Mouse (Mus musculus) lung, postnatal 0 days (tissue): ENCODE data around the gene Gemin7. TPM values are rescaled to one million over a fixed set of nuclear protein-coding genes. Genes with fewer than 3 reads are reported as not detected.

Experiments
- ATAC-seq: fragments of 200-750 bp; cut with Nextera tagmentation; 2 replicates; pipeline ENCODE4 v1.8.0; 2017; ENCODE audit warnings: moderate library complexity
- DNase-seq: peaks from one replicate; pipeline ENCODE4 v3.0.0-alpha.2; 2016; ENCODE audit warnings: low spot score
- H3K27ac ChIP-seq: fragments of 300-500 bp; sonication (generic); 2 replicates; pipeline ENCODE4 v1.5.1; 2014; ENCODE audit warnings: antibody characterized with exemption, mild to moderate bottlenecking, low read length, mixed read lengths
- H3K27me3 ChIP-seq: fragments of 300-500 bp; sonication (generic); replicated peaks from 2 replicates; pipeline ENCODE4 v1.6.1; 2014; ENCODE audit warnings: low read length, mixed read lengths; ENCODE audit not compliant: insufficient read depth
- H3K36me3 ChIP-seq: fragments of 300-500 bp; sonication (generic); 2 replicates; pipeline ENCODE4 v1.6.1; 2014; ENCODE audit warnings: low read length, mixed read lengths; ENCODE audit not compliant: insufficient read depth
- H3K4me1 ChIP-seq: fragments of 300-500 bp; sonication (generic); 2 replicates; pipeline ENCODE4 v1.6.1; 2014; ENCODE audit warnings: antibody characterized with exemption, low read depth, low read length, mixed read lengths; ENCODE audit not compliant: insufficient read depth
- H3K4me2 ChIP-seq: fragments of 300-500 bp; sonication (generic); replicated peaks from 2 replicates; pipeline ENCODE4 v1.6.1; 2014; ENCODE audit warnings: low read depth, mild to moderate bottlenecking, low read length, moderate library complexity, mixed read lengths
- H3K4me3 ChIP-seq: fragments of 300-500 bp; sonication (generic); 2 replicates; pipeline ENCODE4 v1.5.1; 2014; ENCODE audit warnings: low read depth, low read length
- H3K9ac ChIP-seq: fragments of 300-500 bp; sonication (generic); replicated peaks from 2 replicates; pipeline ENCODE4 v1.6.1; 2014; ENCODE audit warnings: low read depth, mild to moderate bottlenecking
- H3K9me3 ChIP-seq: fragments of 300-500 bp; sonication (generic); 2 replicates; pipeline ENCODE4 v1.6.1; 2016; ENCODE audit warnings: low read length, mixed read lengths
- CTCF ChIP-seq: IDR thresholded peaks from 2 replicates; pipeline ENCODE4 v1.5.1; 2016; ENCODE audit warnings: antibody characterized with exemption, mild to moderate bottlenecking
- EP300 ChIP-seq: IDR thresholded peaks from 2 replicates; pipeline ENCODE4 v1.6.1; 2016; ENCODE audit warnings: antibody characterized with exemption, mild to moderate bottlenecking, control low read depth
- WGBS: fragments of 180-500 bp; shearing (Covaris S2); extraction: QIAGEN DNeasy Blood & Tissue Kit; methylation state at CpG from one replicate; pipeline ENCODE4 v1.1.7; 2014; 5-methylcytosine and 5-hydroxymethylcytosine counted together
- polyA plus RNA-seq: library from polyadenylated mRNA; unstranded; fragments of >200 nt; fragmentation: Nextera tagmentation; extraction: Ambion mirVana; gene quantifications from 2 replicates; pipeline ENCODE4 v1.2.1, GENCODE M21; 2015

Gene Gemin7
- polyA plus RNA-seq, 1 experiment from 2014 or later = 163 TPM

DNA sequence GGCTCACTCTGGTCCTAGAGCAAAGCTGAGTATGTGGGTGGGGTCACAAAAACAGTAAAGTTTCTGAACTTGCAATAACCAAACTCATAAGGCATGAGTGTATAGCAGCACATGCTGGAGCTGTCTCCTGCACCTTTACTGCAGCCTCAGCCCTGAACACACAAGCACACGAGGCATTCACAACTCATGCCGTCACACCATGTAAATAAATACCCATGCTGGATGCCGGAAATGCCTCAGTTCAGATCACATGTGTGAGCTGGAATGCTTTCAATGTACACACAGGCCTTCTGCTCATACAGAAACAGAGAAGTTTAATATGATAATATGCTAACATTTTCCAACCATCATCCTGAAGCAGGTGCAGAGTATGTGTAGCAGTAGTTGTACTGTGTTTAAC lies 31.4 kb downstream of the Gemin7 start:
- Histone ChIP-seq H3K36me3 (no peaks in the 10 kb centered on the region), H3K4me3 (no peak overlapping the region), H3K4me2 (no peak overlapping the region), H3K27me3 (no peaks in the 10 kb centered on the region), H3K27ac (0 out of 2 replicates have a peak overlapping the region, but pooled peaks have one; percentile 33), H3K9me3 (no peaks in the 10 kb centered on the region), H3K4me1 (peaks cover 21% of the 10 kb centered on the region), H3K9ac (no peak overlapping the region)
- peak; percentile 75 for DNase-seq
- WGBS = 9% methylated on average over 3 of the region's 3 CpGs
- TF ChIP-seq EP300 = peak; percentile 32; the same call in 1 of the 2 replicates
- no peak for TF ChIP-seq CTCF
- peak; percentile 65 for ATAC-seq

DNA sequence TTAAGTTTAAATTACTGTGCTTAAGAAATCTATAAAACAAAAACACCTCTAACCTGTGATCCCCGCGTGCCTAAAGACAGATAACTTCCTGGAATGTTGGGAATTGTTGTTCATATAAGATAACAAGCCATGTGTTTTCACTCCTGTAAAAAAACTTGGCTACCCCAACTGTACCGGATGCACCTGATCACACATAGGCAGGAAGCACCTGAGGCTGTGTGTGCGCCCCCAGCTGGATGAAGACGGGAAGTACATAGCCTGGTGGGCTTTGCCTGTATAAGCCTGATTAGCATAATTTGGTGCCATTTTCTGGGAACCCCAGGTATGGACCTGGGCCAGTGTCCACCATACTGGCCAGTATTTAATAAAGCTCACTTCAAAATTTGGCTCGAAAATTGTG lies 33.8 kb downstream of the Gemin7 start:
- Histone ChIP-seq H3K27ac (no peak overlapping the region), H3K36me3 (no peaks in the 10 kb centered on the region), H3K27me3 (no peaks in the 10 kb centered on the region), H3K4me3 (no peak overlapping the region), H3K4me2 (no peak overlapping the region), H3K4me1 (peaks cover 21% of the 10 kb centered on the region), H3K9ac (no peak overlapping the region), H3K9me3 (no peaks in the 10 kb centered on the region)
- 32% methylated on average over 6 of the region's 6 CpGs for WGBS
- TF ChIP-seq CTCF (peak; percentile 67), EP300 (no peak)
- DNase-seq (peak; percentile 38), ATAC-seq (no peak)

DNA sequence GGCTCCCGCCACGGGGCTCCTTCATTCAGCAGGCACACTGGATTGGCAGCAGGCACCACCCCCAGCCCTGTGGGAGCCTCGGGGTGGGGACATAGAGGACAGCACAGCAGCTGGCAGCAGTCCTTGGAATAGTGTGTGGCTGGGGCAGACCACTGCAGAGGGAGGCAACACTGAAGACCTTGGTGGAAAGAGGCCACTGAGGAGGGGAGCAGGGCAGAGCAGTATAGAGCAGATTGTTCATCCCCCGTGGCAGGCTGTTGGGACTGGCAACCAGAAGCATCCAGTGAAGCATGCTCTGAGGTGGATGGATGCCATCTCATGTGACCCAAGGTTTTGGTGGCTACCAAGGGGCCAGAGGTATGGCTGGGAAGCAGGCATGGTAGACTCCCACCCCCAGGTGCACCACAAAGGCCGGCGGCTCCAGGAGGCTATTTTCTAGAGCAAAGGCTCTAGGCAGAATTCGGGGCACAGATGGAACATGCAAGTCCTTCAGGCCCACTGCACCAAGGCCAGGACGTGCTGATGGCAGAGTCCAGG lies 35.2 kb downstream of the Gemin7 start:
- no peak for DNase-seq
- Histone ChIP-seq H3K9me3 (no peaks in the 10 kb centered on the region), H3K27ac (no peak overlapping the region), H3K9ac (no peak overlapping the region), H3K4me3 (no peak overlapping the region), H3K4me2 (no peak overlapping the region), H3K27me3 (no peaks in the 10 kb centered on the region), H3K4me1 (peaks cover 15% of the 10 kb centered on the region), H3K36me3 (no peaks in the 10 kb centered on the region)
- no peak; the same call in 1 of the 2 replicates for ATAC-seq
- TF ChIP-seq EP300 (no peak), CTCF (no peak)
- WGBS = 57% methylated on average over 8 of the region's 8 CpGs

DNA sequence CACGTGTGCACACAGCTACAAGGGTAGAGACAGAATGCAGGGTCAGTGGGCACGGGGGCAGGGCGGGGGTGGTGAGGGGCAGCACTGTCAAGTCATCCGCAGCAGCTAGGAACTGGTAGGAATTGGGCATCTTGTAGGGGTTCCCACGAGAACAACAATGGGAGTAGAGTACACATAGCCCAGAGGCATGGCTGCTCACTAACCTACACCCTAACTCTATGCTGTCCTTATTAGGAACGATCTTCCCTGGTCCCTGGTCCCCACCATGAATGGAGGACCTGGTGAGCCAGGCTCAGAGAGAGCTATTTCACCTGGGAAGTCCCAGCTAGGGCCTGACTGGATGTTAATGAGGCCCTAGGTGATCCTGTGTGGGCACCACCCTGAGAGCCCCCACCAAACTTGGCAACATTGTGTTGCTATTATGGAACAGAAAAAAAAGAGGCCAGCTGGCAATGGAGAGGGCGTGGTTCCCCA lies 35.7 kb downstream of the Gemin7 start:
- Histone ChIP-seq H3K9ac (no peak overlapping the region), H3K27ac (no peak overlapping the region), H3K9me3 (no peaks in the 10 kb centered on the region), H3K4me3 (no peak overlapping the region), H3K27me3 (no peaks in the 10 kb centered on the region), H3K4me2 (no peak overlapping the region), H3K4me1 (peaks cover 13% of the 10 kb centered on the region), H3K36me3 (no peaks in the 10 kb centered on the region)
- WGBS = 68% methylated on average over 7 of the region's 7 CpGs
- ATAC-seq = no peak
- DNase-seq = no peak
- TF ChIP-seq CTCF (no peak), EP300 (no peak)

DNA sequence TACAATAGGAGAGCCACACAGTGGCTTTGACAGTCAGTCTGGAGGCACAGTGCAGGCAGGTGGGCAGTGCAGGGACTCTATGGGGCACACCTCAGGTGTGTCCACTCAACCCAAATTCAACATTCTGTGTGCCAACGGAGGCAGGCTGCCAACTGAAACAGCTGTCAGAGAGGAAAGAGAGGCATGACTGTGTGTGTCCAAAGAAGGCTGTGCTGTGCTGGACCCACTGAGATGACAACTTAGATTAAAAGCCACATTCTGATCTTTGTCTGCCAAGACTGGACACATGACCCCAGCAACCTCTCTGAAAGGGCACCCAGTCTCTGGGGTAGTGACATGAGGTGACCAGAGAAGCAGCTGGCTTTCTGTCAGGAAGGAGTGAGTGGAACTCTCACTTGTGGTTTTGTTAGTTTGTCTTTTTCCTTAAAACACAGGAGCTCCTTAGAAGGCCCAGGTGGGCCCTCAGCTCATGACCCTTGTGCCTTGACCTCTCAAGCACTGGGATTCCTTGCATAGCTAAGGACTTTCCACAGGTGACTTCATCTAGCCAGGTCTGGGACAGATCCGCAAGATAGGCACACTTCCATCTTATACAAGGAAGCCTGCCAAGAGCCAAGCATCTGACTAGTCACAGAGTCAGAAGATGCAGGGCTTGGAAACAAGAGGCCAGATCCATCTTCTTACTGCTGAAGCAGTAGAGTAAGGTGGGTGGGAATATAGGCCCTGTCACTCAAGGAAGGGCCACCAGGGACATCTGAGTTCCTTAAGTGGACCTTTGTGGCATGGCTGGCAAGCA lies 36.4 kb downstream of the Gemin7 start:
- ATAC-seq (peak; percentile 46; the same call in 1 of the 2 replicates), DNase-seq (peak; percentile 43)
- Histone ChIP-seq H3K9me3 (no peaks in the 10 kb centered on the region), H3K36me3 (no peaks in the 10 kb centered on the region), H3K27me3 (no peaks in the 10 kb centered on the region), H3K4me1 (peaks cover 7% of the 10 kb centered on the region; the same call in 1 of the 2 replicates), H3K9ac (no peak overlapping the region), H3K27ac (no peak overlapping the region), H3K4me3 (no peak overlapping the region), H3K4me2 (no peak overlapping the region)
- 62% methylated on average over 2 of the region's 2 CpGs for WGBS
- TF ChIP-seq CTCF = no peak
- TF ChIP-seq EP300 = no peak

DNA sequence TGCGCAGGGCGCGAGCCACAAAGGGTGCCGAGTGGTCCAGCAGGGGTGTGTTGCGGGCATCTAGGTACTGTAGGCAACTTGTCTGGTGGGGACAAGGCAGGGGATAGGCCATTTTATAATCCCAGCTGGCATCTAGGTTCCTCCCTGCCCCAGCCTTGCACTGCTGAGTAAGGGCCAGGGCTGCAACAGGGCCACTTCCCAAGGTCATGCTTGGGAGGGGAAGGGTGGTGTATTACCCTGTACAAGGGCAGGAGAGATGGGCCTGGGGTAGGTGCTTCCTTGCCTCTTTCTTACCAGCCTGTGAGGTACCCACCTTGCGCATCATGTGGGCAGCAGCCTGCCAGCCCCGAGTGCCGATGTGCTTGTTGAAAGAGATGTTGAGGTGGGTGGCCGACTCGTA lies 42.7 kb downstream of the Gemin7 start:
- ATAC-seq = no peak
- WGBS = 92% methylated on average over 10 of the region's 10 CpGs

More for the DNA sequence above, 42.7 kb downstream of the Gemin7 start:
- Histone ChIP-seq H3K36me3 (peaks cover 26% of the 10 kb centered on the region), H3K4me3 (no peak overlapping the region), H3K27me3 (no peaks in the 10 kb centered on the region), H3K4me1 (no peaks in the 10 kb centered on the region), H3K4me2 (no peak overlapping the region), H3K9me3 (no peaks in the 10 kb centered on the region), H3K27ac (no peak overlapping the region), H3K9ac (no peak overlapping the region)
- DNase-seq = no peak
- TF ChIP-seq EP300 (no peak), CTCF (no peak)
